Mouse (Mus musculus) cerebellum, adult 8-10 months (tissue): ENCODE results near the gene Eml3.

Experiments
- DNase-seq: peaks from one replicate; pipeline ENCODE4 v3.0.0; 2022

The Eml3 gene

DNA sequence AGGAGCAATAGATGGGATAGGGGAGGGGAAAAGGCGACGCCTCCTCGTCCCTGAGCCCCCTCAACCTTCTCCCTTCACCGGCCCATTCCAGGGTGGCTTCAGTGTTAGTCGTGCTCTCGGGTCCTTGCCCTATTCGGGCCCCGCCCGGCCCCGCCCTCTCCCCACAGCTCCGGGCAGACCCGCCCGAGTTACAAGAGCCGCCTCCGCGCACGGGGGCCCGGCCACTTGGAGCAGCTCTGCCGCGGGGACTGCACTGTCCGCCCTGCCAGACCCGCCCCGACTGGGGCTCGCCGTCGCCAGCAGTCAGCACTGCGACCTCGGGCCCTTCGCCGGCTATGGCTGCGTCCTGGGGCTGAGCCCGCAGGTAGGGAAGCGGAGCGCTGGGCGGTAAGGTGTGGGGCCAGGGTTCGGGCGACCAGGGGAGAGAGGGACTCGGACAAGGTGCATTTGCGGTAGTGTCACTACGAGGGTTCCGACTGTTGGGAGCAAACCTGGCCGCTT, 59.8 kb downstream of the Eml3 start, which contains the start of gene Ahnak:
Gene Ahnak (plus strand): TSS at position 219 of the 501 bp plus-strand sequence.
- no peak for DNase-seq

DNA sequence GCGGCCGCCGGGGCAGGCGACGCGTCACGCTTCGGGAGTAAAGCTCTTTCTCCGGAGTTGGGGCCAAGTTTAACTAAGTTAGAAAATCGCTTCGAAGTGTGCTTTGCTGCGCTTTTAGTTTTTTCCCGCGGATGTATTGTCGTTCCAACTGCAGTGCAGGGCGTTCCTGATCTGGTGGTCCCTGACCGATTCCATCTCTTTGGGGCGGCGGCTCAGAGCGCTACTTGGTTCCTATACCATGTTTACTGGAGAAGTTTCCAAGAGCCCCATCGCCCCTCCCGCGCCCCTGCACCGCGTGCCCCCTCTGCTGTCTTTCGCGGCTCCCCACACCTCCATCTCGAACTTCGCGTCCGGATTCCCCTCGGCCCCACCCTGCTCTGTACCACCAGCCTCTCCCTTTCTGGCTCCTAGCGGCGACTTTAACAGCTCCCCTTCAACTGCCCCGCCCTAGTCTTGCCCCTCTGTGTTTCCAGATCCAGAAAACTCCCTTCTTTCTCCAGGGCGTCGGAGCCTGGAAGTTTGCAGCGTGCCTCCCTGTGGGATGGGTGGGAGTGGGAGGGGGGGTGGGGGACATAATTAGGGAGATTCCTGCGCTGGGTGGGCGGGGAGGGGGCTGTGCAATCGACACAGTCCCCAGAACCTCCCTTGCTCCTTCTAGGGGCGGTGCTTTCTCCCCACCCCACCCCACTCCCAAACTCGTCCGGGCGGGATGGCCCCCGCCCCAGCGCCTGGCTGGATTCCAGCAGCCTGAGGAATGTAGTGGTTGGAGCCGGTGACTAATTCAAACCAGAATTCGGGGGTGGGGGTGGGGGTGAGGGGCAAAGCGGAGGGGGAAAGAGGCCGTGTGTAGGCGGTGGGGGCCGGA, 60.4 kb downstream of the Eml3 start:
- no peak for DNase-seq

- no peak for DNase-seq
These were observed 61.2 kb downstream of the Eml3 start for GRCm38 (mm10) chr19:8990432-8991102.
